Mouse (Mus musculus) erythroblast, embryonic 14.5 days (primary cell): ENCODE results near the gene Rasgrp3. TPM values are rescaled to one million over a fixed set of nuclear protein-coding genes. Genes with fewer than 3 reads are reported as not detected.
"Not testable (repeated sequence)": the region's sequence is repeated elsewhere in the genome, so short reads cannot be mapped to it uniquely, and the experiment has no call there.

ENCODE experiments used
- H3K27me3 ChIP-seq: 2 replicates; pipeline ENCODE4 v1.6.1; 2012; ENCODE audit warnings: inconsistent platforms; ENCODE audit not compliant: control insufficient read depth
- H3K36me3 ChIP-seq: 2 replicates; pipeline ENCODE4 v1.6.1; 2012; ENCODE audit warnings: mild to moderate bottlenecking, inconsistent platforms; ENCODE audit not compliant: control insufficient read depth
- H3K4me1 ChIP-seq: 2 replicates; pipeline ENCODE4 v1.6.1; 2012; ENCODE audit warnings: inconsistent platforms; ENCODE audit not compliant: control insufficient read depth
- H3K4me3 ChIP-seq: replicated peaks from 2 replicates; pipeline ENCODE3; 2012; ENCODE audit warnings: moderate library complexity, mild to moderate bottlenecking, inconsistent platforms
- H3K9me3 ChIP-seq: 2 replicates; pipeline ENCODE4 v1.6.1; 2012; ENCODE audit warnings: low read length, inconsistent platforms, mixed read lengths; ENCODE audit not compliant: control insufficient read depth
- GATA1 ChIP-seq: IDR thresholded peaks from 2 replicates; pipeline ENCODE4 v1.6.1; 2012; ENCODE audit warnings: low read length, inconsistent platforms, mixed read lengths
- TAL1 ChIP-seq: IDR thresholded peaks from 3 replicates; pipeline ENCODE4 v1.6.1; 2012; ENCODE audit warnings: low read length, inconsistent platforms, mixed read lengths
- polyA plus RNA-seq: library from polyadenylated mRNA; stranded (reverse); fragments of >175 nt; gene quantifications from 2 replicates; pipeline ENCODE4 v1.2.3, GENCODE M21; 2012

Gene Rasgrp3
- polyA plus RNA-seq, 1 experiment = not detected

DNA sequence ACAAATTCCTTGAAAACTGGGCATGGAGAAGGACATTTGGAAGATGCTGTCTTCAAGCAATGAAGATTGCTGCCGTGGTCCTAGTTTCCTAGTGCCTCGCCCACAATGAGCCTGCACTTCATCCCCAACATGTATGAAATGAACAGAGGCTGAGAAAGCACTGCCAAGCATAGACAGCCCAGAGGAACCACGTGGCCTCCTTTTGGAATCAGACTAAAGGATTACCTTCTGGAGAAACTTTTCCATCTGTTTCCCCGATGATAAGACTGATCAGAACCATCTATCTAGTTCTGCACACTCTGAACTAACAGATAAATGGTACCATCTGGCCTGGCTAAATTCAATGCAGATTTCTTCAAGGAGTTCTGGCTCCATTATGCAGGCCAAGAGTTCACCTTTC lies 16.6 kb downstream of the Rasgrp3 start:
- Histone ChIP-seq H3K9me3 (no peaks in the 10 kb centered on the region), H3K27me3 (no peaks in the 10 kb centered on the region), H3K4me3 (no peak overlapping the region), H3K4me1 (no peaks in the 10 kb centered on the region), H3K36me3 (no peaks in the 10 kb centered on the region)
- no peak for TF ChIP-seq TAL1
- TF ChIP-seq GATA1 = no peak

DNA sequence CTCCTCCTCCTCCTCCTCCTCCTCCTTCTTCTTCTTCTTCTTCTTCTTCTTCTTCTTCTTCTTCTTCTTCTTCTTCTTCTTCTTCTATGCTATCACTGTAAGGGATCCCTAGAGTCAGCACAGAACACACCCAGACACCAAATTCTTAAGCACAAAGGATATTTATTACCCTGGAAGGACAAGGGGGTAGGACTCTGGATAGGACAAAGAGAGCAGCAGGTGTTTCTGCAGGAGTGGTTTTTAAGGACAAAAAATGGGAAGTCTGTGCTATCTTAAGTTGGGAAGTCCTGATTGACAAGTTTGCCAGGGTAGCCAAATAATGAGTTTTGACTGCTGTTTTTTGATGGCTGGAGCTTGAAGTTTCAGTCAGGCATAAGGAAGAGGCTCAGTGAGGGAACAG lies 17.9 kb downstream of the Rasgrp3 start:
- no peaks in the 10 kb centered on the region for H3K27me3 ChIP-seq
- H3K9me3 ChIP-seq = no peaks in the 10 kb centered on the region
- no peak for TF ChIP-seq GATA1
- TF ChIP-seq TAL1 = no peak

DNA sequence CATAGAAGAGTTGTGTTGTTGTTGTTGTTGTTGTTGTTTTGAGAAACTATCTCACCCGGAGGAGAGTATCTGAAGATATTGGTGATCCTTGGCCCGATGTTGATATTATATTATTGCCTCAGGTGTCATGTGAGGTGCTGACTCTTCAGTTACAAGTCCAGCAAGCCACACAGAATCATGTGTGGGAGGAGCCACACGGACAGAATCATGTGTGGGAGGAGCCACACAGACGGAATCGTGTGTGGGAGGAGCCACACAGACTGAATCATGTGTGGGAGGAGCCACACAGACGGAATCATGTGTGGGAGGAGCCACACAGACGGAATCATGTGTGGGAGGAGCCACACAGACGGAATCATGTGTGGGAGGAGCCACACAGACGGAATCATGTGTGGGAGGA lies 20.4 kb downstream of the Rasgrp3 start:
- H3K9me3 ChIP-seq, H3K4me3 ChIP-seq, H3K36me3 ChIP-seq, H3K27me3 ChIP-seq, H3K4me1 ChIP-seq: not testable (repeated sequence)

More for the DNA sequence above, 17.9 kb downstream of the Rasgrp3 start:
- H3K4me1 ChIP-seq = no peaks in the 10 kb centered on the region
- no peaks in the 10 kb centered on the region for H3K36me3 ChIP-seq
- H3K4me3 ChIP-seq = no peak overlapping the region

DNA sequence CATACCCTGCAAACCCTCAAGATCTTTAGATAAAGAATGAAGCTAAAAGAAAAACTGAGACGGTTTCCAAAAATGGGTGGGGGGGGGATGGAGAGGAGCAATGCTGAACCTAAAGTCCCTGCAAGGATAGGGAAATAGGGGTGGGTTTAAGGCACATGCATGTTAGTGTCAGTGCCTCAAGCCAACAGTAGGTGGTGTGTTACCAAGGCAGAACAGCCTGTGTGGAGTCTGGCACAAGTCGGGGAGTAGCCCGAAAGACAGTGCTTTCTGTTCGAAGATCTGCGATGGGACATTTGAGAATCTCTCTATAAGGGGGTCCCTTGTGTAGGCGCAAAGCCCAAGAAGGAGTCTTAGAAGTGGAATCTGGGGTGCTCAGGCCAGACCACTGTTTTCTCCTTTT lies 24.9 kb downstream of the Rasgrp3 start:
- Histone ChIP-seq H3K36me3 (no peaks in the 10 kb centered on the region), H3K4me3 (no peak overlapping the region), H3K27me3 (no peaks in the 10 kb centered on the region), H3K9me3 (no peaks in the 10 kb centered on the region), H3K4me1 (no peaks in the 10 kb centered on the region)
- TF ChIP-seq TAL1 (no peak), GATA1 (no peak)

DNA sequence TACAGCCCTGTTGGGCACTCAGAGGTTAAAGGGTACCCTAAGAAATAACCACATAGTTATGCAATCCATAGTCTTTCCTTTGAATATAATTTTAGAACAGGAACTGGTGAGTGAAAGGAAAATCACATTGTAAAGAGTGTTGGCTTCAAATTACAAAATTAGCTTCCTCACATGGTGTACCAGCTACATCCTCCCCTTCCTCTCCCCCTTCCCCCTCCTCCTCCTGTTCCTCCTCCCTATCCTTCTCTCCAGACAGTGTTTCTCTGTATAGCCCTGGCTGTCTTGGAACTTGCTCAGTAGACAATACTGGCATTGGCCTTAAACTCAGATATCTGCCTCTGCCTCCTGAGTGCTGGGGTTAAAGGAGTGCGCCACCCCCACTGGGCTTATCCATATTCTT lies 26.1 kb downstream of the Rasgrp3 start:
- no peaks in the 10 kb centered on the region for H3K36me3 ChIP-seq
- no peaks in the 10 kb centered on the region for H3K4me1 ChIP-seq
- TF ChIP-seq TAL1 (no peak), GATA1 (no peak)
- no peaks in the 10 kb centered on the region for H3K27me3 ChIP-seq
- no peak overlapping the region for H3K4me3 ChIP-seq
- no peaks in the 10 kb centered on the region for H3K9me3 ChIP-seq

DNA sequence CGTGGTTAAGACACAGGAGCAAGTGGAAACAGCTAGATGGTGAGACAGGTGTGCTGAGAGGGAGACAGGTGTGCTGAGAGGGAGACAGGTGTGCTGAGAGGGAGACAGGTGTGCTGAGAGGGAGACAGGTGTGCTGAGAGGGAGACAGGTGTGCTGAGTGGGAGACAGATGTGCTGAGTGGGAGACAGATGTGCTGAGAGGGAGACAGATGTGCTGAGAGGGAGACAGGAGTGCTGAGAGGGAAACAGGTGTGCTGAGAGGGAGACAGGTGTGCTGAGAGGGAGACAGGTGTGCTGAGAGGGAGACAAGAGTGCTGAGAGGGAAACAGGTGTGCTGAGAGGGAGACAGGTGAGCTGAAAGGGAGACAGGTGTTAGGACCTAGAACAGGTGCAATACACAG lies 27.5 kb downstream of the Rasgrp3 start:
- not testable (repeated sequence) for H3K9me3 ChIP-seq, H3K4me3 ChIP-seq, H3K36me3 ChIP-seq, H3K4me1 ChIP-seq, H3K27me3 ChIP-seq

DNA sequence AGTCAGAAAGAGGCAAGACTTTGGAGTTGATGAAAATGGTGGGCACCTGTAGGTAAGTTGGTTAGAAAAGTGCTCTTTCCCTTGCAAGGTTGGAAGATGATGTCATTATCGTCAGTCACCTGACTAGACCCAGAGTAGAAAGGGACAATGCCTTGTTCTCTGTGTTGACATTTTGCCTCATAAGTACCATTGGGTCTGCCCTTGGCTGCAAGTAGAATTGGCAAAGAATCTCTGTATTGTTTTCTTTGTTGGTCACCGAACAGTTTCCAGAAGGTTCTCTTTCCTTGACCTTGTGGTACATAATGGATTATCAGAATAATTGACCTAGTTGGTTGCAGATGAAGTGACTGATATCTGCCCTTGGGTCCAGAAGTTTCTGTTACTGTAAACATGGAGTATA lies 27.9 kb downstream of the Rasgrp3 start:
- no peaks in the 10 kb centered on the region for H3K27me3 ChIP-seq
- TF ChIP-seq GATA1 = no peak
- no peak for TF ChIP-seq TAL1
- no peak overlapping the region for H3K4me3 ChIP-seq
- H3K4me1 ChIP-seq = no peaks in the 10 kb centered on the region
- H3K9me3 ChIP-seq = no peaks in the 10 kb centered on the region
- no peaks in the 10 kb centered on the region for H3K36me3 ChIP-seq

DNA sequence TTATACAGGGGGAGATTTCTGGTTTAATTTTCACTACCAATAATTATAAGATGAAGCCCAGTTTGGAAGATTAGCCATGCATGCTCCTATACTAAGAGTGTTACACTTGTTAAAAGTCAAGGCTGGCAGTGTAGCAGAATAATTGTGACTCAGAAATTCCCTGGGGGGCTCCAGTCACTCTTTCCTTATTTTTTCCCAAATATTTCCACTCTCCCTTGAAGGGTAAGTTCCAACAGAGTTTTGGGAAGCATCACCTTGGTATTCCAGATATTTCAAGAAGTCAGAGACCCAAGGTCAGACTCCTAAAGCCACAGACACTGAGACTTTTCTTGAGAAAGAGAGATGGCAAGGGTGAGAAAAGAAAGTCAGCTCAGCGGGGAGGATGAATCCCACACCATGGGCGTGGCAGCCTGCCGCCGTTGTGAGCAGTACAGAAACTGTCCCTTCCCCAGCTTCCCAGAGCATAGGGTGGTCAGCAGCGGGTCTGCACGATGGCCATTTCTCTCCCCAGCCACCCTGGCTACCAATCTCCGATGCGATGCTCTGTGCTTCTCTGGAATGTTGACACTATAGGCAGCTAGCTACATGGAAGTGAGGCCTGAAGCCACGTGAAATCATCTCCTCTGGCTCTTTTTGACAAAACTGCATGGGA lies 28.8 kb downstream of the Rasgrp3 start:
- Histone ChIP-seq H3K36me3 (no peaks in the 10 kb centered on the region), H3K27me3 (no peaks in the 10 kb centered on the region), H3K9me3 (no peaks in the 10 kb centered on the region), H3K4me1 (no peaks in the 10 kb centered on the region), H3K4me3 (no peak overlapping the region)
- TF ChIP-seq GATA1 (no peak), TAL1 (no peak)

DNA sequence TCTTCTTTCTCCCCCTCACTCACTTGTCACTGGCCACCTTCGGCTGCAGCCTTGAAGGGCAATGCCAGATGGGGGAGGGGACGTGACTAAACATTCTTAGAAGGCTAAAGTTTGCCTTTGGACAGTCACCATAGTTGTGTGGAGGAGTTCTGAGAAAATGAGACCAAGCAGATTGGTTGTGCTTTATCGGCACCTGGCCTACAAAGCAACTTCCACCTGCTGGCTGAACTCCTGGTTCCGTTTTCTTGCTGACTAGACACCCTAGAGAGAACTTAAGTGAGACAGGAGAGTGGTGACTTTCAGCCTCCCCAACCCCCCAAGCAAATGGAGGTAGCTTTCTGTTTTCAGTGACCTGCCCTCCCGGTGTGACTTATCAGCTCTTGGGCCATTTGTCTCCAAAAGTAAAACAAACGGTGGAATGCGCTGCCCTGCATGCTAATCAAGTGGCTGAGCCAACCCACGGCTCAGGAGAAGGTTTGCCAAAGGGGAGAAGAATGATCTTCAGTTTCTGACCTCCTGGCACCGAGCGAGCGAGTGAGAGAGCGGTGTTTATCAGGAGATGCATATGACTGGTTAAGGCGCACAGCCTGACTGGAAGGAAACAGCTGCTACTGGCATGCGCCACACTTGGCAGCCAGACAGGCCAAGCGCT lies 29.4 kb downstream of the Rasgrp3 start:
- H3K36me3 ChIP-seq = no peaks in the 10 kb centered on the region
- no peaks in the 10 kb centered on the region for H3K27me3 ChIP-seq
- no peaks in the 10 kb centered on the region for H3K4me1 ChIP-seq
- no peaks in the 10 kb centered on the region for H3K9me3 ChIP-seq
- H3K4me3 ChIP-seq = no peak overlapping the region
- TF ChIP-seq TAL1 (no peak), GATA1 (no peak)

DNA sequence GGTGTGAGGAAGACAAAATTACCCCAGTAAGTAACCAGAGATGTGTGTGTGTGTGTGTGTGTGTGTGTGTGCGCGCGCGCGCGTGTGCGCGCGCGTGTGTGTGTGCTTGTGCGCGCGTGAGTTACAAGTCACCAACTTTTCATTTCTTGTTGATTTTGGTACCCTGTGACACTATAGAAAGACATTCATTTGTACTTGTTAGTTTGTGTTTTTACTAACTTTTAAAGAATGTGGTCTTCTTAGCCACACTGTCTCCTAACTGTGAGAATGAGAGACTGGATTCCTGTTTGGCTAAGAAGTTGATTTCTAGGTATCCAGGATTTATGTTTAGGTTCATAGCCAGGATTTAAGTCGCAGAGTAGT lies 29.9 kb downstream of the Rasgrp3 start:
- Histone ChIP-seq H3K4me3 (no peak overlapping the region), H3K4me1 (no peaks in the 10 kb centered on the region), H3K36me3 (no peaks in the 10 kb centered on the region), H3K9me3 (no peaks in the 10 kb centered on the region), H3K27me3 (no peaks in the 10 kb centered on the region)
- no peak for TF ChIP-seq TAL1
- TF ChIP-seq GATA1 = no peak
